Mouse (Mus musculus): ENCODE data around the gene Rcan2.

- TF ChIP-seq CTCF (IDR thresholded peaks at IDR 0.05; ENCODE audit: low read depth) (no peak), EP300 (IDR thresholded peaks at IDR 0.05; ENCODE audit: low read depth) (no peak)
These were observed 102.9 kb downstream of the Rcan2 start for GRCm38 (mm10) chr17:43903807-43904771.
